Mouse (Mus musculus): Measurements from ENCODE around the gene Myo5a. TPM values are rescaled to one million over a fixed set of nuclear protein-coding genes. Genes with fewer than 3 reads are reported as not detected.
A peak's percentile ranks its signal among the peaks of the same experiment; 100 is the strongest.

Myo5a gene
- total and polyA plus RNA-seq, 3 experiments, result 2.5 to 11.9 (median 9.4) TPM

GRCm38 (mm10) chr9:75193858-75194257 lies 123.0 kb downstream of the Myo5a start:
- Histone ChIP-seq H3K4me1 (ENCODE audit: control insufficient read depth, insufficient read depth, low read length) (no peaks in the 10 kb centered on the region), H3K36me3 (ENCODE audit: control insufficient read depth, insufficient read depth, low read length) (no peaks in the 10 kb centered on the region), H3K9ac (ENCODE audit: low read depth, low read length) (no peak overlapping the region), H3K27me3 (ENCODE audit: control insufficient read depth, insufficient read depth, low read length) (no peaks in the 10 kb centered on the region), H3K4me3 (no peak overlapping the region), H3K27ac (no peak overlapping the region), H3K79me2 (replicated peaks; ENCODE audit: control insufficient read depth, insufficient read depth, low read length) (no peaks in the 10 kb centered on the region)
- TF ChIP-seq EP300 (IDR thresholded peaks at IDR 0.05; ENCODE audit: insufficient read depth, low read depth, low read length), result no peak
- TF ChIP-seq POLR2A (IDR thresholded peaks at IDR 0.05; ENCODE audit: insufficient read depth, low read depth, low read length), result no peak
- no peak for TF ChIP-seq CTCF (IDR thresholded peaks at IDR 0.05)
- WGBS, result 74% methylated on average over 4 of the region's 4 CpGs
- DNase-seq, result peak in 1 of 2 experiments; percentile 7
- intact Hi-C loops (cut with DNase I), result no loop called here

GRCm38 (mm10) chr9:75196335-75196734 lies 125.5 kb downstream of the Myo5a start:
- Histone ChIP-seq H3K27me3 (ENCODE audit: control insufficient read depth, insufficient read depth, low read length) (no peaks in the 10 kb centered on the region), H3K79me2 (replicated peaks; ENCODE audit: control insufficient read depth, insufficient read depth, low read length) (no peaks in the 10 kb centered on the region), H3K4me3 (no peak overlapping the region), H3K36me3 (ENCODE audit: control insufficient read depth, insufficient read depth, low read length) (no peaks in the 10 kb centered on the region), H3K9ac (ENCODE audit: low read depth, low read length) (no peak overlapping the region), H3K4me1 (ENCODE audit: control insufficient read depth, insufficient read depth, low read length) (no peaks in the 10 kb centered on the region), H3K27ac (no peak overlapping the region)
- TF ChIP-seq EP300 (IDR thresholded peaks at IDR 0.05; ENCODE audit: insufficient read depth, low read depth, low read length), result no peak
- TF ChIP-seq CTCF (IDR thresholded peaks at IDR 0.05), result no peak
- TF ChIP-seq POLR2A (IDR thresholded peaks at IDR 0.05; ENCODE audit: insufficient read depth, low read depth, low read length), result no peak
- intact Hi-C loops (cut with DNase I), result loop anchor here (5.0 kb wide), 2 partner anchors 149 to 289 kb away; no protein-coding TSS in a partner anchor
- peak in 1 of 2 experiments; percentile 7 for DNase-seq
- 23% methylated on average over 2 of the region's 2 CpGs for WGBS

GRCm38 (mm10) chr9:75197297-75197696 lies 126.5 kb downstream of the Myo5a start:
- peak in 1 of 2 experiments; percentile 9 for DNase-seq
- TF ChIP-seq POLR2A (IDR thresholded peaks at IDR 0.05; ENCODE audit: insufficient read depth, low read depth, low read length) (no peak), EP300 (IDR thresholded peaks at IDR 0.05; ENCODE audit: insufficient read depth, low read depth, low read length) (no peak), CTCF (IDR thresholded peaks at IDR 0.05) (peak; percentile 58)
- Histone ChIP-seq H3K27ac (no peak overlapping the region), H3K9ac (ENCODE audit: low read depth, low read length) (no peak overlapping the region), H3K27me3 (ENCODE audit: control insufficient read depth, insufficient read depth, low read length) (no peaks in the 10 kb centered on the region), H3K4me3 (no peak overlapping the region), H3K79me2 (replicated peaks; ENCODE audit: control insufficient read depth, insufficient read depth, low read length) (no peaks in the 10 kb centered on the region), H3K36me3 (ENCODE audit: control insufficient read depth, insufficient read depth, low read length) (no peaks in the 10 kb centered on the region), H3K4me1 (ENCODE audit: control insufficient read depth, insufficient read depth, low read length) (no peaks in the 10 kb centered on the region)
- WGBS, result 64% methylated on average over 6 of the region's 6 CpGs
- intact Hi-C loops (cut with DNase I), result loop anchor here (5.0 kb wide), 2 partner anchors 150 to 290 kb away; no protein-coding TSS in a partner anchor

- H3K36me3 ChIP-seq (ENCODE audit: control insufficient read depth, insufficient read depth, low read length), result no peaks in the 10 kb centered on the region
- no peak overlapping the region for H3K4me3 ChIP-seq
Observed at GRCm38 (mm10) chr9:75201506-75201905, 130.7 kb downstream of the Myo5a start.

GRCm38 (mm10) chr9:75202036-75202435 lies 131.2 kb downstream of the Myo5a start:
- no peak overlapping the region for H3K27ac ChIP-seq
- intact Hi-C loops (cut with DNase I), result no loop called here
- H3K79me2 ChIP-seq (replicated peaks; ENCODE audit: control insufficient read depth, insufficient read depth, low read length), result no peaks in the 10 kb centered on the region
- H3K9ac ChIP-seq (ENCODE audit: low read depth, low read length), result no peak overlapping the region
- H3K36me3 ChIP-seq (ENCODE audit: control insufficient read depth, insufficient read depth, low read length), result no peaks in the 10 kb centered on the region
- H3K4me1 ChIP-seq (ENCODE audit: control insufficient read depth, insufficient read depth, low read length), result no peaks in the 10 kb centered on the region
- TF ChIP-seq POLR2A (IDR thresholded peaks at IDR 0.05; ENCODE audit: insufficient read depth, low read depth, low read length), result no peak
- no peak for TF ChIP-seq CTCF (IDR thresholded peaks at IDR 0.05)
- no peak for TF ChIP-seq EP300 (IDR thresholded peaks at IDR 0.05; ENCODE audit: insufficient read depth, low read depth, low read length)
- WGBS, result 93% methylated on average over 2 of the region's 2 CpGs
- no peak for DNase-seq
- no peaks in the 10 kb centered on the region for H3K27me3 ChIP-seq (ENCODE audit: control insufficient read depth, insufficient read depth, low read length)
- H3K4me3 ChIP-seq, result no peak overlapping the region

More at GRCm38 (mm10) chr9:75201506-75201905, 130.7 kb downstream of the Myo5a start:
- intact Hi-C loops (cut with DNase I), result no loop called here
- no peak overlapping the region for H3K9ac ChIP-seq (ENCODE audit: low read depth, low read length)
- H3K27ac ChIP-seq, result no peak overlapping the region
- no peak for TF ChIP-seq EP300 (IDR thresholded peaks at IDR 0.05; ENCODE audit: insufficient read depth, low read depth, low read length)
- no peak for TF ChIP-seq POLR2A (IDR thresholded peaks at IDR 0.05; ENCODE audit: insufficient read depth, low read depth, low read length)
- TF ChIP-seq CTCF (IDR thresholded peaks at IDR 0.05), result no peak
- H3K79me2 ChIP-seq (replicated peaks; ENCODE audit: control insufficient read depth, insufficient read depth, low read length), result no peaks in the 10 kb centered on the region
- WGBS, result 95% methylated on average over 1 of the region's 1 CpGs
- no peaks in the 10 kb centered on the region for H3K27me3 ChIP-seq (ENCODE audit: control insufficient read depth, insufficient read depth, low read length)
- H3K4me1 ChIP-seq (ENCODE audit: control insufficient read depth, insufficient read depth, low read length), result no peaks in the 10 kb centered on the region
- no peak for DNase-seq

- intact Hi-C loops (cut with DNase I), result loop anchor here (5.0 kb wide), 1 partner anchor 68 kb away; no protein-coding TSS in a partner anchor
- 82% methylated on average over 1 of the region's 1 CpGs for WGBS
- H3K27me3 ChIP-seq (ENCODE audit: control insufficient read depth, insufficient read depth, low read length), result no peaks in the 10 kb centered on the region
- H3K9ac ChIP-seq (ENCODE audit: low read depth, low read length), result no peak overlapping the region
- H3K79me2 ChIP-seq (replicated peaks; ENCODE audit: control insufficient read depth, insufficient read depth, low read length), result no peaks in the 10 kb centered on the region
- no peak for DNase-seq
- H3K27ac ChIP-seq, result no peak overlapping the region
- no peaks in the 10 kb centered on the region for H3K36me3 ChIP-seq (ENCODE audit: control insufficient read depth, insufficient read depth, low read length)
- no peak for TF ChIP-seq POLR2A (IDR thresholded peaks at IDR 0.05; ENCODE audit: insufficient read depth, low read depth, low read length)
- H3K4me3 ChIP-seq, result no peak overlapping the region
- H3K4me1 ChIP-seq (ENCODE audit: control insufficient read depth, insufficient read depth, low read length), result no peaks in the 10 kb centered on the region
Observed at GRCm38 (mm10) chr9:75209246-75209645, 138.4 kb downstream of the Myo5a start.

Measured in heart, adult 2 months (tissue).